Mouse (Mus musculus) embryonic facial prominence, embryonic 14.5 days (tissue): ENCODE data around the gene Btbd17. TPM values are rescaled to one million over a fixed set of nuclear protein-coding genes. Genes with fewer than 3 reads are reported as not detected.

Experiments used
- ATAC-seq: fragments of 200-750 bp; cut with Nextera tagmentation; 2 replicates; pipeline ENCODE4 v1.8.0; 2017; ENCODE audit warnings: low read depth, moderate number of reproducible peaks, moderate TSS enrichment
- DNase-seq: peaks from one replicate; pipeline ENCODE4 v3.0.0-alpha.2; 2015; ENCODE audit warnings: low spot score
- H3K27ac ChIP-seq: fragments of 300-500 bp; sonication (generic); replicated peaks from 2 replicates; pipeline ENCODE4 v1.5.1; 2014; ENCODE audit warnings: low read depth, mild to moderate bottlenecking, low read length, moderate library complexity
- H3K27me3 ChIP-seq: fragments of 300-500 bp; sonication (generic); replicated peaks from 2 replicates; pipeline ENCODE4 v1.6.1; 2014; ENCODE audit warnings: low read length; ENCODE audit not compliant: control insufficient read depth, insufficient read depth
- H3K36me3 ChIP-seq: fragments of 300-500 bp; sonication (generic); 2 replicates; pipeline ENCODE4 v1.6.1; 2014; ENCODE audit warnings: low read length, mixed read lengths; ENCODE audit not compliant: control insufficient read depth, insufficient read depth
- H3K4me1 ChIP-seq: fragments of 300-500 bp; sonication (generic); 2 replicates; pipeline ENCODE4 v1.6.1; 2014; ENCODE audit warnings: antibody characterized with exemption, low read length; ENCODE audit not compliant: control insufficient read depth, insufficient read depth
- H3K4me2 ChIP-seq: fragments of 300-500 bp; sonication (generic); 2 replicates; pipeline ENCODE4 v1.6.1; 2014; ENCODE audit warnings: low read depth, mild to moderate bottlenecking, low read length, moderate library complexity, mixed read lengths
- H3K4me3 ChIP-seq: fragments of 300-500 bp; sonication (generic); 2 replicates; pipeline ENCODE4 v1.5.1; 2014; ENCODE audit warnings: low read depth, mild to moderate bottlenecking, low read length
- H3K9ac ChIP-seq: fragments of 300-500 bp; sonication (generic); 2 replicates; pipeline ENCODE4 v1.6.1; 2014; ENCODE audit warnings: low read depth, mild to moderate bottlenecking, low read length, moderate library complexity, mixed read lengths
- H3K9me3 ChIP-seq: fragments of 300-500 bp; sonication (generic); 2 replicates; pipeline ENCODE4 v1.6.1; 2016; ENCODE audit warnings: low read length; ENCODE audit not compliant: control insufficient read depth
- WGBS: fragments of 180-500 bp; shearing (Covaris S2); extraction: QIAGEN DNeasy Blood & Tissue Kit; methylation state at CpG from one replicate; pipeline ENCODE4 v1.1.7; 2014; 5-methylcytosine and 5-hydroxymethylcytosine counted together
- polyA plus RNA-seq: library from polyadenylated mRNA; unstranded; fragments of >200 nt; fragmentation: Nextera tagmentation; extraction: Ambion mirVana; gene quantifications from 2 replicates; pipeline ENCODE4 v1.2.1, GENCODE M21; 2014

Btbd17 gene
- polyA plus RNA-seq, 1 experiment from 2014 or later = 3.2 TPM

- Histone ChIP-seq H3K4me1 (0 out of 2 replicates have a peak, but pooled peaks cover 4% of the 10 kb centered on the region), H3K4me2 (no peak within 1 kb of the TSS), H3K9ac (no peak within 1 kb of the TSS), H3K36me3 (no peaks in the 10 kb centered on the region), H3K27ac (no peak within 1 kb of the TSS), H3K27me3 (peaks cover 7% of the 10 kb centered on the region), H3K9me3 (no peaks in the 10 kb centered on the region), H3K4me3 (no peak within 1 kb of the TSS)
- ATAC-seq (no peak), DNase-seq (no peak)
- WGBS = 93% methylated on average over 3 of the region's 3 CpGs
Measured at GRCm38 (mm10) chr11:114798624-114799023, 2.9 kb upstream of the Btbd17 start, which contains the start of gene Gpr142. Gpr142 (plus strand) TSS chr11:114798924.

- H3K36me3 ChIP-seq = no peaks in the 10 kb centered on the region
- ATAC-seq (no peak), DNase-seq (no peak)
- no peaks in the 10 kb centered on the region for H3K9me3 ChIP-seq
- no peak overlapping the region for H3K4me3 ChIP-seq
- no peak overlapping the region for H3K9ac ChIP-seq
- 0 out of 2 replicates have a peak, but pooled peaks cover 4% of the 10 kb centered on the region for H3K4me1 ChIP-seq
- H3K27ac ChIP-seq = no peak overlapping the region
- no peak overlapping the region for H3K4me2 ChIP-seq
- 88% methylated on average over 3 of the region's 3 CpGs for WGBS
- peaks cover 13% of the 10 kb centered on the region for H3K27me3 ChIP-seq
Measured at GRCm38 (mm10) chr11:114797981-114798380, 2.2 kb upstream of the Btbd17 start.

GRCm38 (mm10) chr11:114797176-114797575 lies 1.4 kb upstream of the Btbd17 start:
- H3K4me3 ChIP-seq = no peak overlapping the region

GRCm38 (mm10) chr11:114795231-114795746 lies 456 bp downstream of the Btbd17 start:
- peak overlapping the region; percentile 68 for H3K27ac ChIP-seq
- no peaks in the 10 kb centered on the region for H3K36me3 ChIP-seq
- peaks cover 40% of the 10 kb centered on the region for H3K27me3 ChIP-seq
- H3K4me1 ChIP-seq = 0 out of 2 replicates have a peak, but pooled peaks cover 4% of the 10 kb centered on the region
- H3K9me3 ChIP-seq = no peaks in the 10 kb centered on the region
- peak overlapping the region; percentile 35 for H3K4me3 ChIP-seq
- peak overlapping the region; percentile 42 for H3K9ac ChIP-seq
- DNase-seq (peak; percentile 93), ATAC-seq (peak; percentile 88)
- WGBS = 0% methylated on average over 5 of the region's 7 CpGs
- H3K4me2 ChIP-seq = peak overlapping the region; percentile 67

More at GRCm38 (mm10) chr11:114797176-114797575, 1.4 kb upstream of the Btbd17 start:
- 0 out of 2 replicates have a peak, but pooled peaks cover 4% of the 10 kb centered on the region for H3K4me1 ChIP-seq
- ATAC-seq (no peak), DNase-seq (no peak)
- over 99% methylated on average over 7 of the region's 7 CpGs for WGBS
- H3K27me3 ChIP-seq = peaks cover 21% of the 10 kb centered on the region
- no peak overlapping the region for H3K4me2 ChIP-seq
- no peaks in the 10 kb centered on the region for H3K9me3 ChIP-seq
- no peak overlapping the region for H3K9ac ChIP-seq
- H3K27ac ChIP-seq = no peak overlapping the region
- no peaks in the 10 kb centered on the region for H3K36me3 ChIP-seq

GRCm38 (mm10) chr11:114794691-114795090 lies 1.1 kb downstream of the Btbd17 start:
- Histone ChIP-seq H3K27me3 (peaks cover 46% of the 10 kb centered on the region), H3K9ac (no peak overlapping the region), H3K4me1 (0 out of 2 replicates have a peak, but pooled peaks cover 4% of the 10 kb centered on the region), H3K27ac (no peak overlapping the region; the same call in 1 of the 2 replicates), H3K9me3 (no peaks in the 10 kb centered on the region), H3K4me3 (no peak overlapping the region), H3K4me2 (peak overlapping the region; percentile 67), H3K36me3 (no peaks in the 10 kb centered on the region)
- 43% methylated on average over 4 of the region's 4 CpGs for WGBS
- no peak for DNase-seq
- ATAC-seq = 0 out of 2 replicates have a peak, but pooled peaks have one; percentile 1

GRCm38 (mm10) chr11:114793868-114794545 lies 1.7 kb downstream of the Btbd17 start:
- 69% methylated on average over 17 of the region's 19 CpGs for WGBS
- Histone ChIP-seq H3K27me3 (peaks cover 53% of the 10 kb centered on the region), H3K36me3 (no peaks in the 10 kb centered on the region), H3K27ac (no peak overlapping the region), H3K4me1 (peaks cover 7% of the 10 kb centered on the region; the same call in 1 of the 2 replicates), H3K9me3 (no peaks in the 10 kb centered on the region), H3K9ac (no peak overlapping the region), H3K4me2 (no peak overlapping the region), H3K4me3 (no peak overlapping the region)
- DNase-seq = no peak
- ATAC-seq = no peak

GRCm38 (mm10) chr11:114792931-114793494 lies 2.7 kb downstream of the Btbd17 start:
- Histone ChIP-seq H3K4me1 (peaks cover 7% of the 10 kb centered on the region; the same call in 1 of the 2 replicates), H3K27ac (no peak overlapping the region), H3K9ac (no peak overlapping the region), H3K36me3 (no peaks in the 10 kb centered on the region), H3K4me3 (no peak overlapping the region), H3K4me2 (no peak overlapping the region), H3K9me3 (no peaks in the 10 kb centered on the region), H3K27me3 (peaks cover 62% of the 10 kb centered on the region)
- DNase-seq (no peak), ATAC-seq (no peak)
- 48% methylated on average over 5 of the region's 5 CpGs for WGBS

- peak overlapping the region; percentile 46 for H3K4me3 ChIP-seq
- peak overlapping the region; percentile 47 for H3K9ac ChIP-seq
- WGBS = 0% methylated on average over 34 of the region's 59 CpGs
Measured at GRCm38 (mm10) chr11:114791891-114792411, 3.8 kb downstream of the Btbd17 start.

More at GRCm38 (mm10) chr11:114791891-114792411, 3.8 kb downstream of the Btbd17 start:
- DNase-seq (no peak), ATAC-seq (no peak)
- Histone ChIP-seq H3K4me1 (peaks cover 7% of the 10 kb centered on the region; the same call in 1 of the 2 replicates), H3K9me3 (no peaks in the 10 kb centered on the region), H3K4me2 (peak overlapping the region; percentile 91), H3K27ac (no peak overlapping the region), H3K27me3 (peaks cover 71% of the 10 kb centered on the region), H3K36me3 (no peaks in the 10 kb centered on the region)
